Mouse (Mus musculus): ENCODE measurements at regions not wholly inside any gene's neighbourhood (a gene's known extent, or its start where the extent isn't known, plus 50 kb on each side); places are given as distances from the start of the nearest gene placed in this dataset.

- Histone ChIP-seq H3K9ac (replicated peaks) (no peak overlapping the region), H3K4me1 (no peaks in the 10 kb centered on the region), H3K36me3 (no peaks in the 10 kb centered on the region), H3K27me3 (replicated peaks) (no peaks in the 10 kb centered on the region), H3K4me2 (no peak overlapping the region), H3K27ac (replicated peaks) (no peak overlapping the region), H3K9me3 (replicated peaks) (no peaks in the 10 kb centered on the region), H3K4me3 (replicated peaks) (no peak overlapping the region)
- no peak for ATAC-seq (ENCODE audit: low FRiP score)
- WGBS: 74% methylated on average over 1 of the region's 1 CpGs
Observed at GRCm38 (mm10) chr11:34973467-34973921, 140.1 kb upstream of the Spdl1 start.

- no peak overlapping the region for H3K4me2 ChIP-seq
- H3K36me3 ChIP-seq: no peaks in the 10 kb centered on the region
- H3K27me3 ChIP-seq (replicated peaks): no peaks in the 10 kb centered on the region
- no peak for ATAC-seq (ENCODE audit: low FRiP score)
- no peaks in the 10 kb centered on the region for H3K9me3 ChIP-seq (replicated peaks)
- H3K27ac ChIP-seq (replicated peaks): no peak overlapping the region
- no peak overlapping the region for H3K9ac ChIP-seq (replicated peaks)
- no peak overlapping the region for H3K4me3 ChIP-seq (replicated peaks)
- 79% methylated on average over 5 of the region's 5 CpGs for WGBS
- H3K4me1 ChIP-seq: no peaks in the 10 kb centered on the region
Observed at GRCm38 (mm10) chr11:34973012-34973411, 139.6 kb upstream of the Spdl1 start.

GRCm38 (mm10) chr11:34959291-34959690 is 125.8 kb upstream of the Spdl1 start:
- Histone ChIP-seq H3K4me2 (no peak overlapping the region), H3K4me1 (no peaks in the 10 kb centered on the region), H3K27me3 (replicated peaks) (no peaks in the 10 kb centered on the region), H3K9ac (replicated peaks) (no peak overlapping the region), H3K4me3 (replicated peaks) (no peak overlapping the region), H3K9me3 (replicated peaks) (no peaks in the 10 kb centered on the region), H3K27ac (replicated peaks) (no peak overlapping the region), H3K36me3 (no peaks in the 10 kb centered on the region)
- ATAC-seq (ENCODE audit: low FRiP score): no peak
- WGBS: 82% methylated on average over 7 of the region's 7 CpGs

GRCm38 (mm10) chr11:34941486-34942456 is 108.3 kb upstream of the Spdl1 start:
- Histone ChIP-seq H3K4me2 (no peak overlapping the region), H3K9ac (replicated peaks) (no peak overlapping the region), H3K9me3 (replicated peaks) (no peaks in the 10 kb centered on the region), H3K4me3 (replicated peaks) (no peak overlapping the region), H3K4me1 (no peaks in the 10 kb centered on the region), H3K36me3 (no peaks in the 10 kb centered on the region), H3K27me3 (replicated peaks) (no peaks in the 10 kb centered on the region), H3K27ac (replicated peaks) (no peak overlapping the region)
- no peak for ATAC-seq (ENCODE audit: low FRiP score)
- 62% methylated on average over 4 of the region's 4 CpGs for WGBS

- Histone ChIP-seq H3K9ac (replicated peaks) (no peak overlapping the region), H3K9me3 (replicated peaks) (no peaks in the 10 kb centered on the region), H3K27ac (replicated peaks) (no peak overlapping the region), H3K4me2 (no peak overlapping the region), H3K36me3 (no peaks in the 10 kb centered on the region), H3K4me3 (replicated peaks) (no peak overlapping the region), H3K4me1 (no peaks in the 10 kb centered on the region), H3K27me3 (replicated peaks) (no peaks in the 10 kb centered on the region)
- ATAC-seq (ENCODE audit: low FRiP score): no peak
- WGBS: 82% methylated on average over 8 of the region's 8 CpGs
Observed at GRCm38 (mm10) chr11:34940151-34940550, 106.7 kb upstream of the Spdl1 start.

- WGBS: 85% methylated on average over 4 of the region's 4 CpGs
- H3K36me3 ChIP-seq: no peaks in the 10 kb centered on the region
Observed at GRCm38 (mm10) chr11:34939002-34939401, 105.6 kb upstream of the Spdl1 start.

GRCm38 (mm10) chr11:34932191-34932590 is 98.8 kb upstream of the Spdl1 start:
- Histone ChIP-seq H3K4me1 (no peaks in the 10 kb centered on the region), H3K9me3 (replicated peaks) (no peaks in the 10 kb centered on the region), H3K9ac (replicated peaks) (no peak overlapping the region), H3K36me3 (no peaks in the 10 kb centered on the region), H3K4me3 (replicated peaks) (no peak overlapping the region), H3K27me3 (replicated peaks) (no peaks in the 10 kb centered on the region), H3K4me2 (no peak overlapping the region), H3K27ac (replicated peaks) (no peak overlapping the region)
- ATAC-seq (ENCODE audit: low FRiP score): no peak

More at GRCm38 (mm10) chr11:34939002-34939401, 105.6 kb upstream of the Spdl1 start:
- Histone ChIP-seq H3K4me1 (no peaks in the 10 kb centered on the region), H3K9me3 (replicated peaks) (no peaks in the 10 kb centered on the region), H3K9ac (replicated peaks) (no peak overlapping the region), H3K27me3 (replicated peaks) (no peaks in the 10 kb centered on the region), H3K4me2 (no peak overlapping the region), H3K27ac (replicated peaks) (no peak overlapping the region), H3K4me3 (replicated peaks) (no peak overlapping the region)
- ATAC-seq (ENCODE audit: low FRiP score): no peak

GRCm38 (mm10) chr11:34917175-34917574 is 83.7 kb upstream of the Spdl1 start:
- Histone ChIP-seq H3K36me3 (no peaks in the 10 kb centered on the region), H3K4me1 (no peaks in the 10 kb centered on the region), H3K4me2 (no peak overlapping the region), H3K4me3 (replicated peaks) (no peak overlapping the region), H3K9ac (replicated peaks) (no peak overlapping the region), H3K9me3 (replicated peaks) (no peaks in the 10 kb centered on the region), H3K27ac (replicated peaks) (no peak overlapping the region), H3K27me3 (replicated peaks) (no peaks in the 10 kb centered on the region)
- no peak for ATAC-seq (ENCODE audit: low FRiP score)
- 79% methylated on average over 1 of the region's 1 CpGs for WGBS

- H3K9me3 ChIP-seq (replicated peaks): no peaks in the 10 kb centered on the region
- 51% methylated on average over 5 of the region's 5 CpGs for WGBS
- H3K9ac ChIP-seq (replicated peaks): no peak overlapping the region
- ATAC-seq (ENCODE audit: low FRiP score): no peak
- H3K27ac ChIP-seq (replicated peaks): no peak overlapping the region
- H3K27me3 ChIP-seq (replicated peaks): no peaks in the 10 kb centered on the region
- no peak overlapping the region for H3K4me3 ChIP-seq (replicated peaks)
- no peaks in the 10 kb centered on the region for H3K36me3 ChIP-seq
- H3K4me2 ChIP-seq: no peak overlapping the region
- no peaks in the 10 kb centered on the region for H3K4me1 ChIP-seq
Observed at GRCm38 (mm10) chr11:34909841-34910240, 76.4 kb upstream of the Spdl1 start.

- no peak overlapping the region for H3K9ac ChIP-seq (replicated peaks)
- H3K4me1 ChIP-seq: 0 out of 2 replicates have a peak, but pooled peaks cover 2% of the 10 kb centered on the region
- H3K9me3 ChIP-seq (replicated peaks): no peaks in the 10 kb centered on the region
- H3K4me3 ChIP-seq (replicated peaks): no peak overlapping the region
- no peak overlapping the region for H3K4me2 ChIP-seq
- 37% methylated on average over 4 of the region's 4 CpGs for WGBS
- H3K27ac ChIP-seq (replicated peaks): no peak overlapping the region
- ATAC-seq (ENCODE audit: low FRiP score): no peak
- H3K36me3 ChIP-seq: no peaks in the 10 kb centered on the region
- H3K27me3 ChIP-seq (replicated peaks): no peaks in the 10 kb centered on the region
Observed at GRCm38 (mm10) chr11:34904271-34904670, 70.8 kb upstream of the Spdl1 start.

GRCm38 (mm10) chr11:34899400-34899799 is 66.0 kb upstream of the Spdl1 start:
- Histone ChIP-seq H3K4me3 (replicated peaks) (no peak overlapping the region), H3K36me3 (no peaks in the 10 kb centered on the region), H3K27me3 (replicated peaks) (no peaks in the 10 kb centered on the region), H3K9ac (replicated peaks) (no peak overlapping the region), H3K4me2 (no peak overlapping the region), H3K4me1 (0 out of 2 replicates have a peak, but pooled peaks cover 2% of the 10 kb centered on the region), H3K27ac (replicated peaks) (no peak overlapping the region), H3K9me3 (replicated peaks) (no peaks in the 10 kb centered on the region)
- ATAC-seq (ENCODE audit: low FRiP score): no peak
- 77% methylated on average over 3 of the region's 3 CpGs for WGBS

- H3K27ac ChIP-seq (replicated peaks): no peak overlapping the region
- H3K27me3 ChIP-seq (replicated peaks): no peaks in the 10 kb centered on the region
- no peak overlapping the region for H3K4me3 ChIP-seq (replicated peaks)
- H3K4me1 ChIP-seq: no peaks in the 10 kb centered on the region
- H3K36me3 ChIP-seq: no peaks in the 10 kb centered on the region
- H3K9me3 ChIP-seq (replicated peaks): no peaks in the 10 kb centered on the region
- no peak overlapping the region for H3K9ac ChIP-seq (replicated peaks)
- WGBS: 51% methylated on average over 7 of the region's 7 CpGs
- no peak overlapping the region for H3K4me2 ChIP-seq
- no peak for ATAC-seq (ENCODE audit: low FRiP score)
Observed at GRCm38 (mm10) chr11:34895624-34896023, 62.2 kb upstream of the Spdl1 start.

Data from neural tube, embryonic 15.5 days (tissue).